Mouse (Mus musculus) liver, embryonic 14.5 days (tissue): ENCODE data around the gene Glt1d1. TPM values are rescaled to one million over a fixed set of nuclear protein-coding genes. Genes with fewer than 3 reads are reported as not detected.

Experiments
- ATAC-seq: fragments of 200-750 bp; cut with Nextera tagmentation; 2 replicates; pipeline ENCODE4 v1.8.0; 2017; ENCODE audit warnings: moderate number of reproducible peaks, mild to moderate bottlenecking, moderate library complexity; ENCODE audit not compliant: insufficient read depth
- DNase-seq, 3 experiments: peaks; one replicate each; pipeline ENCODE4 v3.0.0-alpha.2; 2012 to 2013; ENCODE audit warnings: low read depth in 3 of 3, low spot score in 3 of 3
- H3K27ac ChIP-seq: fragments of 300-500 bp; sonication (generic); 2 replicates; pipeline ENCODE4 v1.5.1; 2014; ENCODE audit warnings: moderate library complexity, mild to moderate bottlenecking, control low read depth, inconsistent platforms
- H3K27me3 ChIP-seq: fragments of 300-500 bp; sonication (generic); 2 replicates; pipeline ENCODE4 v1.6.1; 2014; ENCODE audit warnings: mild to moderate bottlenecking, low read length, moderate library complexity; ENCODE audit not compliant: control insufficient read depth, insufficient read depth
- H3K36me3 ChIP-seq: fragments of 300-500 bp; sonication (generic); replicated peaks from 2 replicates; pipeline ENCODE4 v1.6.1; 2014; ENCODE audit warnings: low read depth; ENCODE audit not compliant: control insufficient read depth, insufficient read depth
- H3K4me1 ChIP-seq, 2 experiments: fragments of 200-500 bp in 1 of 2; fragments of 300-500 bp in 1 of 2; sonication (generic) in 1 of 2; replicated peaks; 2 replicates each; pipeline ENCODE4 v1.6.1; 2012 to 2014; ENCODE audit warnings: antibody characterized with exemption in 1 of 2, inconsistent platforms in 1 of 2, low read length in 1 of 2; ENCODE audit not compliant: control insufficient read depth in 2 of 2, insufficient read depth in 2 of 2
- H3K4me2 ChIP-seq: fragments of 300-500 bp; sonication (generic); 2 replicates; pipeline ENCODE4 v1.6.1; 2014; ENCODE audit warnings: low read depth, mild to moderate bottlenecking, control low read depth, moderate library complexity
- H3K4me3 ChIP-seq, 2 experiments: fragments of 200-500 bp in 1 of 2; fragments of 300-500 bp in 1 of 2; sonication (generic) in 1 of 2; 2 replicates each; pipeline ENCODE4 v1.5.1; 2012 to 2014; ENCODE audit warnings: low read depth in 2 of 2, low read length in 2 of 2, mild to moderate bottlenecking in 2 of 2, control low read depth in 1 of 2, inconsistent platforms in 1 of 2, moderate library complexity in 1 of 2; ENCODE audit not compliant: insufficient read depth in 1 of 2
- H3K9ac ChIP-seq: fragments of 300-500 bp; sonication (generic); replicated peaks from 2 replicates; pipeline ENCODE4 v1.6.1; 2014; ENCODE audit warnings: mild to moderate bottlenecking, control low read depth, moderate library complexity
- H3K9me3 ChIP-seq: fragments of 300-500 bp; sonication (generic); 2 replicates; pipeline ENCODE4 v1.6.1; 2016; ENCODE audit warnings: low read length, mixed read lengths; ENCODE audit not compliant: control insufficient read depth
- CTCF ChIP-seq: IDR thresholded peaks from 2 replicates; pipeline ENCODE4 v1.5.1; 2016; ENCODE audit warnings: antibody characterized with exemption, low read depth, control low read depth
- EP300 ChIP-seq: IDR thresholded peaks from 2 replicates; pipeline ENCODE4 v1.6.1; 2016; ENCODE audit warnings: antibody characterized with exemption, low read depth
- WGBS: fragments of 180-500 bp; shearing (Covaris S2); extraction: QIAGEN DNeasy Blood & Tissue Kit; methylation state at CpG from one replicate; pipeline ENCODE4 v1.1.7; 2014; ENCODE audit not compliant: insufficient replicate concordance; 5-methylcytosine and 5-hydroxymethylcytosine counted together
- polyA plus RNA-seq, 2 experiments: library from polyadenylated mRNA; depleted of rRNA in 1 of 2; stranded (reverse) in 1 of 2; unstranded in 1 of 2; fragments of >200 nt; fragmentation: Nextera tagmentation in 1 of 2; extraction: Ambion mirVana in 1 of 2; gene quantifications; 2 replicates each; pipeline versions ENCODE4 v1.2.1 to v1.2.3; 2012 to 2014

Glt1d1 gene
- polyA plus RNA-seq, 2 experiments: 0.13 TPM; not detected in 1

DNA sequence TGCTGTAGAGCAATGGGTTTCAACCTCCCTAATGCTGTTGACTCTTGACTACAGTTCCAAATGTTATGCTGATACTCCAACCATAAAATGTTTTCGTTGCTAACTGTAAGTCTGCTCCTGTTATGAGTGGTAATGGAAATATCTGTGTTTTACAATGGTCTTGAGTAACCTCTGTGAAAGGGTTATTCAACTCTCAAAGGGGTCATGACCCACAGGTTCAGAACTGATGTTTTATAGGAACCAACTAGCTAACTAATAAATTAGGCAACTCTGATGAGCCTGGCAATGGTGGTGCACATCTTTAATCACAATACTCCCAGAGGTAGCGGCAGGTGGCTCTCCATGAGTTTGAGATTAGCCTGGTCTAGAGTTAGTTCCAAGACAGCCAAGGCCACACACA lies 6.1 kb downstream of the Glt1d1 start:
- DNase-seq (no peak), ATAC-seq (no peak)
- 55% methylated on average over 2 of the region's 2 CpGs for WGBS
- Histone ChIP-seq H3K4me2 (no peak overlapping the region), H3K9me3 (peaks cover 2% of the 10 kb centered on the region; the same call in 1 of the 2 replicates), H3K36me3 (no peaks in the 10 kb centered on the region), H3K27me3 (peaks cover 3% of the 10 kb centered on the region; the same call in 1 of the 2 replicates), H3K9ac (no peak overlapping the region), H3K4me3 (no peak overlapping the region), H3K27ac (no peak overlapping the region), H3K4me1 (peaks cover 0 to 1% of the 10 kb centered on the region in 2 experiments; a peak in 1 of 4 replicates)
- no peak for TF ChIP-seq EP300
- TF ChIP-seq CTCF: no peak

DNA sequence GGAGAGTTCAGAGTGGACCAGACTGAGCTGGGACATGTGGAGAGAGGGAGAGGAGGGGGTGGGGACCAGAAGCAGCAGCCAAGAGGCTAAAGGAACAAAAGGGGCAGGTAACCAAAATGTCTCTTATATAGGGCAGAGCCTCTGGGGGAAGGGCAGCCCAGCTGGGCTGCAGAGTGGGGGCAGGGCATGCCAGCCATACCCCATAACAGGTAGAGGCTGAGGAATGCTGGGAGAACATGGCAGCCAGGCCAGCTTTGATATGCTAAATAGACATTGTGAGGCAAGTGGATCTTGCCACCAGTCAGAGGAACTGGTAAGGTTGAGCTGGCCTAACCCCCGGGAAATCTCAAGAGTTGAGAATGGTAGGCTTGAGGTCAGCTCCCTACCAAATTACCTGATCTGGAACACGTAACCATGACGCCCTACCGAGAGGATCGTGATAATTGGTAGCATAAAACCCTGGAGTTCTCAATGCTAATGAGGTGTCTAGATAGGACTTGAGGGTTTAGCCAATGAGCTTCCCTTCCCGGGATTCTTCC lies 7.1 kb downstream of the Glt1d1 start:
- Histone ChIP-seq H3K4me3 (no peak overlapping the region), H3K4me1 (peaks cover 0 to 1% of the 10 kb centered on the region in 2 experiments; a peak in 1 of 4 replicates), H3K4me2 (no peak overlapping the region), H3K36me3 (no peaks in the 10 kb centered on the region), H3K27ac (no peak overlapping the region), H3K27me3 (no peaks in the 10 kb centered on the region), H3K9ac (no peak overlapping the region), H3K9me3 (peaks cover 2% of the 10 kb centered on the region; the same call in 1 of the 2 replicates)
- DNase-seq: no peak
- no peak for TF ChIP-seq CTCF
- TF ChIP-seq EP300: no peak
- 72% methylated on average over 6 of the region's 6 CpGs for WGBS
- ATAC-seq: no peak

DNA sequence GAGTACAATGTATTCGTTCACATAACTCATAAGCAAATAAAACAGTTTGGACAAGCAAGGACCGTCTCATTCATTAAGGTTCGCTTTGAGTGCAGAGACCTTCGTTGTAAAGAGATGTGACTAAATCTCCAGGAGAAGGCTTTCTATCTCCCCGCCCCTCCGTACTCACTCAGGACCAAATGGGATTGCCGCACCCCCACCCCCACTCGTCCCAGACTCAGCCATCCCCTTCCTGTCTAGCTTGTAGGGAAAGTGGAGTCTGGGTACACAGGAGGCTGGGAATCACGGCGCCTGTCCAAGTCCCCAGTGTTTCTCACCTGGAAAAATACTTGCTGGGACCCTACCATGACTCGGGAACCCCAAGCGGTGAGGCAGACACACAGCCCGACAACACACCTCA lies 7.6 kb downstream of the Glt1d1 start:
- 75% methylated on average over 13 of the region's 13 CpGs for WGBS
- Histone ChIP-seq H3K27ac (no peak overlapping the region), H3K4me2 (no peak overlapping the region), H3K4me1 (peaks cover 0 to 1% of the 10 kb centered on the region in 2 experiments; a peak in 1 of 4 replicates), H3K4me3 (no peak overlapping the region), H3K9ac (no peak overlapping the region), H3K9me3 (peaks cover 2% of the 10 kb centered on the region; the same call in 1 of the 2 replicates), H3K27me3 (no peaks in the 10 kb centered on the region), H3K36me3 (no peaks in the 10 kb centered on the region)
- no peak for DNase-seq
- no peak for ATAC-seq
- no peak for TF ChIP-seq EP300
- TF ChIP-seq CTCF: no peak

- Histone ChIP-seq H3K4me1 (peaks cover 0 to 1% of the 10 kb centered on the region in 2 experiments; a peak in 1 of 4 replicates), H3K36me3 (no peaks in the 10 kb centered on the region), H3K27ac (no peak overlapping the region), H3K27me3 (no peaks in the 10 kb centered on the region), H3K4me2 (no peak overlapping the region), H3K9ac (no peak overlapping the region), H3K9me3 (peaks cover 2% of the 10 kb centered on the region; the same call in 1 of the 2 replicates), H3K4me3 (no peak overlapping the region)
- no peak for DNase-seq
- ATAC-seq: no peak
- WGBS: 63% methylated on average over 3 of the region's 3 CpGs
- TF ChIP-seq EP300 (no peak), CTCF (peak; percentile 64)
These were observed 8.3 kb downstream of the Glt1d1 start for GRCm38 (mm10) chr5:127640359-127640758.

- 70% methylated on average over 15 of the region's 15 CpGs for WGBS
These were observed 9.3 kb downstream of the Glt1d1 start for GRCm38 (mm10) chr5:127641185-127641958.

More at GRCm38 (mm10) chr5:127641185-127641958, 9.3 kb downstream of the Glt1d1 start:
- Histone ChIP-seq H3K4me1 (peaks cover 0 to 1% of the 10 kb centered on the region in 2 experiments; a peak in 1 of 4 replicates), H3K9ac (no peak overlapping the region), H3K27me3 (no peaks in the 10 kb centered on the region), H3K4me3 (no peak overlapping the region), H3K9me3 (peaks cover 2% of the 10 kb centered on the region; the same call in 1 of the 2 replicates), H3K27ac (no peak overlapping the region), H3K4me2 (no peak overlapping the region), H3K36me3 (no peaks in the 10 kb centered on the region)
- TF ChIP-seq CTCF: no peak
- no peak for TF ChIP-seq EP300
- DNase-seq (no peak), ATAC-seq (no peak)
